Mouse (Mus musculus): ENCODE data around the gene Tekt2.
A peak's percentile ranks its signal among the peaks of the same experiment; 100 is the strongest.

Gene Tekt2

DNA sequence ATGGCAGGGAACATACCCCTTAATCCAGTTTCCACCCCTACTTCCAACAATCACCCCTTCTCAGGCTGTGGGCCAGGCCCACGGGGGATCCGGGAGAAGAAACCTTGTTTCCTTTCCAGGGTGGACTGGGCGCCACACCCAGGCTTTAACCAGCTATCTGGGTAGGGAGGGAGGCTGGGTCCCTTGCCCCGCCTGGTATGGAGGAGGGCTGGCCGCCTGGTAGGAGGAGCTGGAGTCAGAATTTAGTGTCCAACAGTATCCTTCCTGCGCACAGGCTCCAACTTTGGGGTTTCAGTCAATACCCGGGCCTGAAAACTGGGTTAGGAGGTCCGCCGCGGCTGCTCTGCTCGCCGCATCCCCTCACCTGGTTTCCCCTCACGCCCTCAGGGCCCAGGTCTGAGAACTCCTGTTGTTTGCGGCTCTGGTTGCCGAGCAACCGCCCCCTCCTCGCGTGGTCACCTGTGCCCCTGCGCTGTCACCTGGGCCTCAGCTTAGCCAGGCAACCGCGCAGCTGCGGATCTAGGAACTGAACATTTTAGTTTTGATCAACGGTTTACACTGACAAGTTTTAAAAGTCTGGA lies at the start of gene Tekt2:
Gene Tekt2, minus strand, starts transcription at position 408 of the 581 bp plus-strand sequence.
- no peak for DNase-seq (ENCODE audit: low read depth, low spot score)

DNA sequence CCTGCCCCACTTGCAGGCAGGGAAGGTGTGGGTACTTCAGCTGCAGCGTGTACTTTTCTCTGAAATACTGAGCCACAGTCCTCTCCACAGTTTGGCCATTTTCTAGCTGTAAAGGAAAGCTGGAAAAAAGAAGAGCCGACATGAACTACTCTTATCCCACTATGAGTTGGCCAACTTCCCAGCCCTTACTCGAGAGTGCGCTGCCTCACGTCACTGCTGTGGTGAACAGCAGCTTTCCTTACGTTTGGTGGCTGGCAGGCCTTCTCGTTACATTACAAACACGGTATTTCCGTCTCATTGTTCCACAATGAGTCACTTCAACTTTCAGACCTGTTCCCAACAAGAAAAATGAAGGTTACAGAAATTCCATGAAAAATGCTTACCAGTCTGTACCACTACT lies 46.0 kb upstream of the Tekt2 start:
- no peak for DNase-seq (ENCODE audit: low read depth, low spot score)

DNA sequence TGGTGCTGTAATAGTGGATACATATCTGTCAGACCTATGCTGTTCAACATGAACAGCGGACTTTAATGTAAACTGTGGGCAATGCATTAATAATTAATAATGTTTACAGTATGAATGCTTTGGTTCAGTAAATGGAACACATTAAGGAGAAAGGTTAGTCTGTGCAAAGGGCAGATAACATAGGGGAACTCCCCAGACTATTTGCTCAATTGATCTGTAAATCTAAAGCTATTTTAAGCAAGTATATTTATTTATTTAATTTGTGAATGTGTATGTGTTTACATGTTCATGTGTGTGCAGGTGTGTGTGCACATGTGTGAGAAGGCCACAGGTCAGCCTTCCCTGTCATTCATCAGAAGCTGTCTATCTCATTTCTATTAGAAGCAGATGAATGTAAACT lies 34.6 kb upstream of the Tekt2 start:
- DNase-seq (ENCODE audit: low read depth, low spot score): no peak

DNA sequence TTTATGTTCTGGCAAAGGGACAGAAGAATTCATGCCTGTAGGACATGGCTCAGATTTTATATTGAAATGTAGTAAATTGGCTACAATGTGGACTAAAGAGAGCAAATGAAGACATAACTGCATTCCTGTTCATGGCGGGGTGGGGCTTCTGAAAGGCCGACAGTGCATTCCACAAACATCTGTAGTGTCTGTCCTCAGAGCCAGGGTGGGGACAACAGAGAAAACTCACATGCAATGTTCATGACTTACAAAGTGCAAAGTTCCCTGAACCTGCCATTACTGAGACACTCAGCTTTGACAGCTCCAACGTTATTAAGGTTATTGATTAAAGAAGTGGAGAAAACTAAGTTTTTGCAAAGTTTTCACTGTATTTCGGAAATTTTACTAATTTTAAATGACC lies 18.0 kb upstream of the Tekt2 start:
- DNase-seq (ENCODE audit: low read depth, low spot score): no peak

DNA sequence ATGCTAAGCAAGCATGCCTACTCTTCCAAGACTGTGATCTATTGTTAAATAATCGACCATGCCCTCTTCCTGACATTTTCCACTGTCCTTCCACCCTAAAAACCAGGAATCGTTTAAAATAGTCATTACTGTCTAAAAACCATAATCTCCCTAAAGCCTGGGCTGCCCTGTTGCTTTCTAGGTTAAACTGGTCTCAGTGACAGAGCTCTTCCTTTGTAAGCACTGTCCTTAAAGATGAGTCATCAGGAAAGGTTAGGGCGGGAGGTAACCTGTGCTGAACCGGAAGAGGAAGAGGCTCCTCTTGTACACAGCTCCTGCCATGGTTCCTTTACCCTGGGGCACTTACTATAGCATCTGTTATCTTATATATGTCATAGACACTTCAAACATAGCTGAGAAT lies 14.0 kb upstream of the Tekt2 start:
- DNase-seq (ENCODE audit: low read depth, low spot score): no peak

DNA sequence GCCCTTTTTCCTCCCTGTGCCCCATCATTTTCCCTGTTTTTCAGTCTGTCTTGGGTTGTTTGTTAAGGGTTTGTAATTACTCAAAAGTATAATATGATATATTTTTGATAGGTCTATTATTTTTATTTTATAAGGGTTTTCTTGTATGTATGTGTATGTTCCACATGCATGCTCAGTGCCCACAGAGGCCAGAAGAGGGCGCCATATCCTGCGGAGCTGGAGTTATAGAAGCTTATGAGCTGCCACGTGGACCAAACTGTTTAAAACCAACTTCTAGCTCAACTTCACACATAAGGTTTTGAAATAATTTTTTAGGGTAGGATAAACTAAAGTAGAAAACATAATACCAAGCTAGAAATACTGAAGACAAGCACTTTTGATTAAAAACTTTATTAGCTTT lies 6.9 kb upstream of the Tekt2 start:
- DNase-seq (ENCODE audit: low read depth, low spot score): no peak

DNA sequence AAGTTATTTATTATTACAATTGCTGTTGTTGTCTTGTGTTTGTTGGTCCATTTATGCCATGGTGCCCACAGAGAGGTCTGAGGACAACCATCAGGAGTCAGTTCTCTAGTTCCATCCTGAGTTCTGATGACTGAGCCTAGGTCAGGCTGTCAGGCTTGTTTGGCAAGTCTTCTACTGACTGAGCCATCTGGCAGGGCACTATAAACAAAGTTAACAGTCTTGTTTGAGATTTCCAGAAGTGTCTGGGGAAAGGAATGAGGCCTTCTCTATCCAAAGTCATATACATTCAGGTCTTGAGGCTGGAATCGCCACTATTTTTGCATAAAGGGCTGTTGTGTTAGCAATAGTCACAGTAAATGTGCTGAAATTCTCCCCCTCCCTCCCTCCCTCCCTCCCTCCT lies 6.3 kb upstream of the Tekt2 start:
- no peak for DNase-seq (ENCODE audit: low read depth, low spot score)

DNA sequence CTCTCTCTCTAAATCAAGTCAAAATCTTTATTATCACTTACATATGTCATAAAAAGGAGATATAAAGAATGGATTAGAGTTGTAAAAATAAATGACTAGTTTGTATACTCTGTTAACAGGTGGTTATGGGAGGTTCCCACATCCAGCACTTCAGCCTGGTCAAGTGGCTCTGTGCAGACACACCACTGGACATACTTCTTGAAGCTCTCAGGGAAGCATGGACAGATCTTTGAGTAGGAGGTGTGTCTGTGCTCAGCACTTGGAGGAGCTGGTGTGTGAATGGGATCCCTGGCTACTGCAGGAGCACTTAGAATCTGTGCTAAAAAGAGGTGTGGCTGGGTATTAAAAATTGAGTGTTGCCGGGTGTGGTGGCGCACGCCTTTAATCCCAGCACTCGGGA lies 4.8 kb upstream of the Tekt2 start:
- DNase-seq (ENCODE audit: low read depth, low spot score): no peak

DNA sequence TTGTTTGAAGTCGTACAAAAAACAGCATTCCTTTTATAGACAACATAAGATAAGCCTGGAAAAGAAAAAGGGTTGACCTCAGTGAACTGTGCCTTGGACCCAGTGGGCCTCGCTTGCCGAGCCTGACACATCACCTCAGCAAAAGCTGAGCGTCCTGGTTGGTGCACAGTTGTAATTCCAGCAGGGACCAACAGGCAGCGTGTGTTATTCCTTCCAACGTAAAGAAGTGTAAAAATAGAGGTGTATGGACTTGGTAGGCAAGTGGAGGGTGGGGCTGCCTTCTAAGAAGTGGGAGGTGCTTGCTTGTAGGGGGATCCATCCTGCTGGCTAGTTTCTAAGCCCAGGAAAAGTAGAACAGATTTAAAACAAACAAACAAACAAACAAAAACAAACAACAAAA lies 548 bp upstream of the Tekt2 start:
- DNase-seq (ENCODE audit: low read depth, low spot score): no peak

DNA sequence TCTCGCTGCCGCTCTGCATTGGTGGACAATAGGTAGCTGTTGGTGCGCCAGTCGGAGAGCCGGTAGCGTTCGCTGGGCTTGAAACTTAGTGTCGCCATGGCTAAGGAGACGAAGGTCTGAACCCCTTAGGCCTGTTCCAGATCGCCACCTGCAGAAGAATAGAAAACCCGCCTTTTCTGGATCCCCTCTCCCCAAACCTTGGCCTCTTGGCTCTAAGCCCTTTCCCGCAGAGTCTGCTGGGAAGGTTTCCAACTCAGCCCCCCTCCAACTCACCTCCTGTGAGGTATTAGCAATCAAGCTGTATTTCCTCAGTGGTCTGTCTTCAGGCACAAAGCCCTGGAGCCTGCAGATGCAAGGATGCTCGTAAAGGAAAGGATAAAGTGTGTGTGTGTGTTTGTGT lies 627 bp downstream of the Tekt2 start:
- no peak for DNase-seq (ENCODE audit: low read depth, low spot score)

DNA sequence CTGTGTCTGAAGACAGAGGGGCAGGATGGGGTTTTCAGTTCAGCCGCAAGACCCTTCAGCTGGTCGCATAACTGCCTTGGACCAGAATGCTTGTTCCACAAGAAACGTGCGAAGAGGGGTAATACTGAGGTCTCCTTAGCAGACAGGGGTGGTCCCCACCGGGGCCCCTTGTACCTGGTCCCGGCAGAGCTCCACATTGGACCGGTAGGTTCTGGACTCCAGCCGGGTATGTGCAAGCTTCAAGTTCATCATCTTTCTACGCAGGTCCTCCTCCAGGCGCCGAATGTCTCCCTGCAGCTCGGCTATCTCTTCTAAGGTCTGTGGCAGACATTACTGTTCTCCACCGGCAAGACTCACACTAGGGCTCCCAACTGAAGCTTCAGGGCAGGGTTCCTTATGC lies 2.8 kb downstream of the Tekt2 start:
- no peak for DNase-seq (ENCODE audit: low read depth, low spot score)

DNA sequence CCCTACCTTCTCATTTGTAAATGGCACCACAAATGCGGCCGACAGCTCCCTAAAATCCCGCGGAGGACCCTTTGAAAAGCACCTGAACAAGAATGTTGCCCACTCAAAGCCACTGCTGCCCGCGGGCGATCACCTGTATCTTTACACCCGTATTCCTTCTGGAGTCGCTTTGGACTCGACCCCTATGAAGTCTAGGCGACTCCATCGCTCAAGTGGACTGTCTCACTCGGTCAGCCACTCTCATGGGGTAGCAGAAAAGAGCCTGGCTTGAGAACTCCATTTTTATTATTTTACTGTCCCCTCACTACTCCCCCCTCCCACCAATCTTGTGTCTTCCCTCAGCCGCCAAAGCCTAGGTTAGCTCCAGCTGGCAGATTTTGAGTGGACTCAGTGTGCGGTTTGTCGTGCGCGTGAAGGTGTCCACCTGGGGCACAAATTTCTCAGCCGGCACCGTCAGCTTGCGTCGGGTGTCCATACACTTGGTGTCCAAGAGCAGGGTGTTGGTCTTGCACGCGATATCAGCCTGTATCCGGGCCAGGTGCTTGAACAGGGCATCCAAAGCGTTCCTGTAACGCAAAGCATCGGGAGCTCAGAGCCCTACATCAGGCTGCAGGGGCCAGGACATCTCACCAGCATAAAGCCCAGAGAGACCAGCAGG lies 3.5 kb downstream of the Tekt2 start:
- no peak for DNase-seq (ENCODE audit: low read depth, low spot score)

DNA sequence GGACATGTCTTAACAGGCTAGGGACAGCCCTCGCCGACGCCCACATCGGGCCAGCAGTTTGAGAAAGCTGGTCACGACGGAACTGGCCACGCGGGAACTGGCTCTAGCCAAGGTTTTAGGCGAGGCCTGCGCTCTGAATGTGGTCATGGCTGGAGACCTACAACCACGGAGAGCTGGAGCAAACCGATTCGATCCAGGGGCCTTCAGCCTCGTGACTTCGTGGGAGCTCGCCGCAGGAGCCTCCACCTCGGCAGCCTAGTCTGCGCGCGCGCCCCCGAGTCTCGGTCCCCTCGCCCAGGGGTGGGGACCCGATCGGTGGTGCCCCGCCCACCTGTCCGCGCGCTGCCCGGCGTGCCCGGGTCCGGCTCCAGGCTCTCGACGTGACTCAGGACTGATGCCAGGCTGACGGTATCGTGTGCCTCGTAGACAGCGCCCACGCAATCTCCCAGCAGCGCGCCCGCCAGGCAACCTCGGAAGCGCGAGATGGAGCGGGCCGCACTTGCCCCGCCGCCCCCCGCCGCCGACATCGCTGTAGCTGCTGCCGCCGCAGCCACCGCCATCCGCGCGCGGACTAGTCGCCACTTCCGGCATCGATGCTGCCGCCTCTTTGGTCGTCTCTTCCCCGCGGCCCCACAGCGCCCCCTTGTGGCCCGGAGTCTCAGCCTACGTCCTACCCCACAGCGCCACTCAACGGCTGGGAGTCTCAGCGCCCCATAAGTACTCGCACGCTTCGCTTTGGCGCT lies 4.2 kb downstream of the Tekt2 start, which contains the start of gene Adprhl2:
Gene Adprhl2, minus strand, starts transcription at position 593 of the 743 bp plus-strand sequence.
- DNase-seq (ENCODE audit: low read depth, low spot score): peak; percentile 96

DNA sequence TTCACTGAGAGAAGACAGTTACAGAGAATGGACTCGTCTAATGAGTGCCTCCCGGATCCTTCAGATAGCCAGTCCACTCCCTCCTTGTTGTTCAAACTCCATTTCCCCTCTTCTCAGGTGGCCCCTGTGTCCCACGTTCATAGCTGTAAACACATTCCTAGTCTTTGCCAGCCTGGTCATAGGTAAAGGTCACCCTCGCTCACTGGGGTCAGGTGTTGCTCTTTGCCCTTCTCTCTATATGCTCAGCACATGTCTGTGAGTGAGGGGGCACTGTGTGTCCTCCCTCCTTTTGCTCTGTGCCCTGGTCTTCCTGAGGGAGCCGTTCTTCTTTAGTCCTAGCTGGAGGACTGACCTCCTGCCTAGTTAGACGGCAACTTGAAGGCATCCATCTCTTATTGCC lies 5.7 kb downstream of the Tekt2 start:
- DNase-seq (ENCODE audit: low read depth, low spot score): no peak

DNA sequence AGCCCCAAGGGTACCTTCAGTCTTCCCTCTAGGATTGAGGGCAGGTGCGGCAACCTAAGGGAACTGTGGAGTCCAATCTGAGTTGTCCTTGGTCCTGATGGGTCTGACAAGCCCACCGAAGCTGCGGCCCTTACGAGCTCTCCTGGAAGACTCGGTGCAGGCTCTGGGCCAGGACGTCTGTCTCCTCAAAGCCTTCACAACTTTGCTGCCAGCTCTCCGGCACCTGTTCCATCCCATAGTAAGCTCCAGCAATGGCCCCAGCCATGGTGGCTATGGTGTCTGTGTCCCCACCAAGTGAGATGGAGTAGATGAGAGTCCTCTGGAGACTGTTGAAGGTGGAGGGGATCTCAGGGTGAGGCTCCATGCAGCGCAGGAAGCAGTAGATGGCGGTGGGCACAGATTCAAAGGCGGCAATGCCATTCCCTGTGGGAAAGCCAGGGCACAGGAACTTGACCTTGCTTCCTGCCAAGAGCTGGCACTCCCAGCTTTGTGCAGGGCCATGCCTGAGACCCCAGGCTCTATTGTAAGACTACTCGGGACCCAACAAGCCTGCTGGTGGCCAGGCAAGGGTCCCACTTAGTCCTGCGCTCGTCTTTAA lies 8.9 kb downstream of the Tekt2 start:
- no peak for DNase-seq (ENCODE audit: low read depth, low spot score)

DNA sequence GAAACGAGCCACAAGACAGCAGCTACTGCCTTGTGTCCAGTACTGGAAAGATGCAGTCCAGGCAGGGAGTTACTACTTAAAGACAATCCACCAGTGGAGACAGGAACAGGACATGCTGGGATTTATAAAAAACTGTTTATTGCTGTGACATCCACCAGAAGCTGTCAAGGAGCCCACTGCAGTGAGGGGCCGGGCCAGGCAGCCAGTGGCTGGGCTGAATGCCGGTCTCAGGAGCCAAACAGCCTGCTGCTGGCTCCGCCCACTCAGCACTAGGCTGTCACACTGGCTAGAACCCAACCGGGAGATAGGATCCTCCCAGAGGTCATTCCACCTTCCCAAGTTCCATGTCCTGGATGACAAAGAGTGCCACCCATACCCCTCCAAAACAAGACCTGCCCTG lies 9.6 kb downstream of the Tekt2 start:
- DNase-seq (ENCODE audit: low read depth, low spot score): no peak

DNA sequence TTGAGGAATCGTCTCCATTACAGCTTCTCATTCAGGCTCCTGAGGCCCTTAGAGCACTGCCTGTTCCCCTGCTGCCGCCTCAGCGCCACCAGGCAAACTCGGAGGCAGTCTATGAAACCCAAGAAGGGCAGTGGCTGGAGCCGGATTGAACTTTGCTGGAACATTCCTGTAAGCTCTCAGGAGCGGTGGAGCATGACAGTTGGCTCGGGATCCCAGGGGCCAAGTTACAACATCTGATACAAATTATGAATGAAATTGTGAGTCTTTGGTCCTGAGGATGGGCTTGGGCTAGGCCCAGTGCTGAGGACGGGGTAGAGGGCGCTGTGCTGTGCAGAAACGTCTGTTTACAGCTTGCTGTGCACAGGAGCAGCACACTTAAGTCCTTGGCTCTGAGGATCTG lies 11.1 kb downstream of the Tekt2 start:
- DNase-seq (ENCODE audit: low read depth, low spot score): peak; percentile 38

DNA sequence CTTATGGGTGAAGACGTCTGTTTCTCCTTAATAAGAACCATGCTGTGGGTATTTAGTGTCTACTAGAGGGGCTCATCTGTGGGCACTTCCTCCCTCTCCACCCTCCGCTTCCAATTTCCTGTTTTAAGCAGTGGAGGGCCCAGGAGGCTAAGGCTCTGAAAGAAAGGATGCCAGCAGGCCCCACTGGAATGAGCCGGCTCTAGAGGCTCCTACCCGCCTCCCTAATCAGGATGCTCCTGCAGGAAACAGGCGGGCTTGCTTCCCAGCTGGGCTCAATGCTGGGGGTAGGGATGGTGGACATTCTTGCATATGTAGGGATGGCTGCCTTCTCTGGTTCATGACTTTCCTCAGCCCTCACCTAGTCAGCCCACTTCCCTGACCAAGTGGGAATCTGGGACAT lies 12.3 kb downstream of the Tekt2 start:
- no peak for DNase-seq (ENCODE audit: low read depth, low spot score)

DNA sequence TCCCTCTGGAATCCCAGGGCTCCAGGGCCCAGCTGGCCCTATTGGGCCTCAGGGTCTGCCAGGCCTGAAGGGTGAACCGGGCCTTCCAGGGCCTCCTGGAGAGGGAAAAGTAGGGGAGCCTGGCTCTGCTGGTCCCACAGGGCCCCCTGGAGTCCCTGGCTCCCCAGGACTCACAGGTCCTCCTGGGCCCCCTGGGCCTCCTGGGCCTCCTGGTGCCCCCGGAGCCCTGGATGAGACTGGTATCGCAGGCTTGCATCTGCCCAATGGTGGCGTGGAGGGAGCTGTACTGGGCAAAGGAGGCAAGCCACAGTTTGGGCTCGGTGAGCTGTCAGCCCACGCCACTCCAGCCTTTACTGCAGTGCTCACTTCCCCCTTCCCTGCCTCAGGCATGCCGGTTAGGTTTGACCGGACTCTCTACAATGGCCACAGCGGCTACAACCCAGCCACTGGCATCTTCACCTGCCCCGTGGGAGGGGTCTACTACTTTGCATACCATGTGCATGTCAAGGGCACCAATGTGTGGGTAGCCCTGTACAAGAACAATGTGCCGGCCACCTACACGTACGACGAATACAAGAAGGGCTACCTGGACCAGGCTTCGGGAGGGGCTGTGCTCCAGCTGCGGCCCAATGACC lies 13.8 kb downstream of the Tekt2 start:
- DNase-seq (ENCODE audit: low read depth, low spot score): no peak

DNA sequence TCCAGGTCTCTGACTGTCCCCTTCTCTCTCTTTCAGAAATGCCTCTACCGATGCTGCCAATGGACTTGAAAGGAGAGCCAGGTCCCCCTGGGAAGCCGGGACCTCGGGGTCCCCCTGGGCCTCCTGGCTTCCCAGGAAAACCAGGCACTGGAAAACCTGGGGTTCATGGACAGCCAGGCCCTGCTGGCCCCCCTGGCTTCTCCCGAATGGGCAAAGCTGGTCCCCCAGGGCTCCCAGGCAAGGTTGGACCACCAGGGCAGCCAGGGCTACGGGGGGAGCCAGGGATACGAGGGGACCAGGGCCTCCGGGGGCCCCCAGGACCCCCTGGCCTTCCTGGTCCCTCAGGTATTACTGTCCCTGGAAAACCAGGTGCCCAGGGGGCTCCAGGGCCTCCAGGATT lies 15.1 kb downstream of the Tekt2 start:
- DNase-seq (ENCODE audit: low read depth, low spot score): no peak

DNA sequence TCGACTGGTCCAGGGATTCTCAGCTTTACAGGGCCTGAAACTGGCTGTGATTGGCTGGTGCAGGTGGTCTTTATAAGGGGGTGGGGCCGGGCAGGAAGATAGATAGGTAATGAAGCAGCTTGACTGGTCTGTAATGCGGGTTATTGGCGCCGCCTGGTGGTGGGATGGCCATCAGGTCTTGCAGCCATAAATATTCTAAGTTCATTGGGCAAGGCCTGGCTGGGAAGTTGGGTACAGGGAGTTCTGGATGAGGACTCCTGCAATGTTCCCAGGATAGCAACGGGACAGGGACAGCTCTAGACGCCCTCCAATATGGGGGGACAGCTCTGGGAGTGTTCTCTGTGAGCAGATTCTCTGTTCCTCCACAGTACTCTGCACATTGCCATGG lies 15.6 kb downstream of the Tekt2 start:
- peak; percentile 92 for DNase-seq (ENCODE audit: low read depth, low spot score)

DNA sequence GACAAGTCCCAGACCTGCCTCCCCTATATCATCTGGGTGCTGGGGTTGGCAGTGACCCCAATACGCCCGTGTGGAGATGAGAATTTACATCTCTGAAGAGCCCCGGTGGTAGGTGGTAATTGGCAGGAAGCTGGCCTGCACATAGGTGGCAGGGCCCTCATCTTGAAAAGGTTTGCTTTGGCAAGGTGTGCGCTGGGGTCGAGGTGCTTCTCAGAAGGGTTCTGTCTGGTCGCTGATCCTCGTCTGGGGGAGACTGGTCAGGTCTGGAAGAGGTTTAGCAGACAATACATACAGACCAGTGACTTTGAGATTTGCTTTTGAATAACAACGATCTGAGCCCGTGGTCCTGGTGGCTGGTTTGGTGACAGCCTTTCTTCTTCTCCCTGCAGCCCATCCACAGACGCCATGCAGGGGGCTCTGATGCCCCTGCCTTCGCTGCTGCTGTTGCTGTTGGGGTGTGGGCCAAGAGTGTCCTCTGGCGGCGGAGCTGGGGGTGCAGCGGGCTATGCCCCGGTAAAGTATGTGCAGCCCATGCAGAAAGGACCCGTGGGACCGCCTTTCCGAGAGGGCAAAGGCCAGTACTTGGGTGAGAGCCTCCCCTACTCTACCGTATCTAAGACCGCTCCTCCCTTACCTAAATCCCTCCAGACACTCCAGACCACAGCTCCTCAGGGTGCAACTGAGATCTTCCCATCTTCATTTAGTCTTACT lies 16.1 kb downstream of the Tekt2 start:
- DNase-seq (ENCODE audit: low read depth, low spot score): no peak
